Mouse (Mus musculus) natural killer cell, adult 2 months (primary cell): ENCODE data around the gene Nppa.

Source experiments
- DNase-seq, 2 experiments: peaks; one replicate each; pipeline ENCODE4 v3.0.0; 2022; ENCODE audit warnings: low spot score in 2 of 2

The Nppa gene

GRCm38 (mm10) chr4:148051046-148051776, 50.7 kb downstream of the Nppa start:
- no peak for DNase-seq
